Mouse (Mus musculus) heart, adult 9 months (tissue): ENCODE measurements around the gene Lrrc4.
A peak's percentile ranks its signal among the peaks of the same experiment; 100 is the strongest.

ENCODE experiments used
- DNase-seq, 2 experiments: peaks; one replicate each; pipeline ENCODE4 v3.0.0; 2022; ENCODE audit warnings: low spot score in 2 of 2

The Lrrc4 gene

GRCm38 (mm10) chr6:28672388-28672787 is 159.2 kb downstream of the Lrrc4 start:
- no peak for DNase-seq

DNA sequence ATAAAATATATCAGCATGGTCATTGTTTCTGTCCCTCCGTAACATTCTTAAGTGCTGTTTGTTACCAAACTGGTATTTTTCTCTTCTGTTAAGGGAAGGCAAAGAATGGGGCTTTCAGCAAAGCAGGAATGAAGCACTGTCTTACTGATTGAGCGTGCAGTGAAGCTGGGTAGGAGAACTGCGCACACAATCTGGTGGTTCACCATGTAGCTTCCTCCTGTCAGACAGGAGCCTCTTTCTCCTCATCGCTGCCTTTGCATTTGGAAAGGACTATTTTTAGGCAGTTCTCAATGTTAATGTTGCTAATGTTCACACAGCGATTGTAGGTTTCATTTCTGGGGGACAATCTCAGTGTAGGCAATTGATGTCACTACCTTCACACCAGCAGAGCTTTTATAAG is 162.3 kb downstream of the Lrrc4 start:
- no peak for DNase-seq

GRCm38 (mm10) chr6:28667586-28667985 is 164.0 kb downstream of the Lrrc4 start:
- no peak for DNase-seq

- no peak for DNase-seq
These were observed 166.8 kb downstream of the Lrrc4 start for GRCm38 (mm10) chr6:28664716-28665115.

- DNase-seq, result no peak
These were observed 167.9 kb downstream of the Lrrc4 start for GRCm38 (mm10) chr6:28663670-28664069.

GRCm38 (mm10) chr6:28663004-28663403 is 168.5 kb downstream of the Lrrc4 start:
- no peak for DNase-seq

DNA sequence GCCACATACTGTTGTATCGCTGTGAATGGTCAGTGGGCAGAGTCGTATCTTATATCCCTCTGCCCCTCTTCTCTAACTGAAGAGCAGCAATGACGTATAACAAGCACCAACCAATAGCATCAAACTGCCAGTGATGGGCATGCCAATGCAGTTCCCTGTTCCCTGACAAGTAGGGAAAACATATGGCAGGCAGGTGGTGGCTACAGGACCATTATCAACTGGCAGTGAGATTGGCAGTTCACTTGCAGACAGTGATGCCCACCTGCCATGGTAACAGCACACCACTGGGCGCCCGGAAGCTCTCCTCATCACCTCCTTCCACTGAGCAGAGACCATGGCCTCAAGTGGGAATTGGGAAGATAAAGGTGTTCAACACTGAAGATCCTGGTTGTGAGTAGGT is 175.0 kb downstream of the Lrrc4 start:
- no peak for DNase-seq

DNA sequence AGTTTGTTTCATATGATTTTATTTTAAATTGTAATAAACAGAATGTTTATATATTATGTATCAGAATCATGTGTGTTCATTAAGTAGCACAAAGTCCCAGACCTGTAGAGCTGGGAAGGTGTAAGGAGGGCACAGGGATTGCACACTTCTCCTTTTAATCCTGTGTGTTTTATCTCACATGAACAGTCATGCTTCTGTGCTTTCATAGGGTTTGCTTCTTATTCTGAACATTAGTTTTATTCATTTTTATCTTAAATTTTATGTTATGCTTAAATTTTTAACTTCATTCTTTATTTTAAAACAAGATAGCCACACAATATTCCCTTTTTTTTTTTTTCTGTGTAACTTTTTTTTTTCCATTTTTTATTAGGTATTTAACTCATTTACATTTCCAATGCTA is 186.3 kb downstream of the Lrrc4 start:
- DNase-seq, result no peak

- no peak for DNase-seq
These were observed 188.6 kb downstream of the Lrrc4 start for GRCm38 (mm10) chr6:28642909-28643308.

DNA sequence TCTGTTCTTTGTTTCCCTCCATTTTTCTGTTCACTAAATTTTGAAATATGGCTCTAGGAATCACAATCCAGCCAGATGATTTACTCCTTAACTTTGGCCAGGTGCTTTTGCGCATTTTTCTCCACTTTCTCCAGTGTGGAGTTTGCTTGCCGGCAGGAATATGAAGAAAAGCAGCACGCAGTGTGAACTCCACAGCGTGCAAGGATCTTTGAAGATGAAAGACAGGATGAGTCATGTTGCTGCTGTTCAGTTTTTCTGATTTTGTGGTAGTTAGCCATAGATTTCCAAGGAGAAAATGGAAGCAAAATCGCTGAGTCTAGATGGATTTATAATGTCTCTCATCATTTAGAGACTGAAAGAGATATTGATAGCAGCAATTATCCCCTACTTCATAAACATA is 191.5 kb downstream of the Lrrc4 start:
- DNase-seq, result no peak

DNA sequence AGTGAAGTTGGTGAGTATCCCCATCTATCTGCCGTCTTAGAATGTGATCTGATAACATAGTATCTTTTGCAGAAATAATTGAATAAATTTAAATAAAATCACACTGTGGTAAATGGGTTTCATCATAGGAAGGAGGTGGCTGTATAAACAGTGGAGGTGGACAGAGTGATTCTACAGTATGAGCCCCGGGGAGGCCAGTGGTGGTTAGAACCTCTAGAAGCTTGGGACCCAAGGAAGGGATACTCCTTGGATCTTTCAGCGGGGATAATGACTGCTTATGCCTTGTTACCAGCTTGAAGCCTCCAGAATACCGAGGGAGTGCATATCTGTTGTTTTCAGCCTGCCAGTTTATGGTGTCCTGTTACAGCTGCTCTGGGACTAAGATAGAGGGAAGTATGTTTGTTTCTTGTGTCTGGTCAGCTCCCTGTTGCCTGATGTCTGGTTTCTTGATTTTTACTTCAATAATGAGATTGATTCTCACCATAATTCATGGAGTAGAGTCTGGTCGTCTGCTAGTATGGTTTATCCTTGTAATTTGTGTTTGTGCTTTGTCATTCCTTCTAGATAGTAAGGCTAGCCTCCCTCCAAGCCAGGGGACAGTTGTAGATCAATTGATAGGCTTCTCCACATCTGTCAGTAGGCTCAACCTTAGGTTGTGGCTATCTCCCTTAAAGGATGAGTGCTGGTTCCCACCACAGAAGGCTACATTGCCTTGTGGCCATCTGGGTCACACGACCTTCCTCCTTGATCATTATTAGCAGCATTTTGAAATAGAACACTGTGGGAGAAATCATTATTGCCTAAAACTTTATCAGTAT is 195.8 kb downstream of the Lrrc4 start:
- no peak for DNase-seq

GRCm38 (mm10) chr6:28635092-28635491 is 196.5 kb downstream of the Lrrc4 start:
- DNase-seq, result no peak

DNA sequence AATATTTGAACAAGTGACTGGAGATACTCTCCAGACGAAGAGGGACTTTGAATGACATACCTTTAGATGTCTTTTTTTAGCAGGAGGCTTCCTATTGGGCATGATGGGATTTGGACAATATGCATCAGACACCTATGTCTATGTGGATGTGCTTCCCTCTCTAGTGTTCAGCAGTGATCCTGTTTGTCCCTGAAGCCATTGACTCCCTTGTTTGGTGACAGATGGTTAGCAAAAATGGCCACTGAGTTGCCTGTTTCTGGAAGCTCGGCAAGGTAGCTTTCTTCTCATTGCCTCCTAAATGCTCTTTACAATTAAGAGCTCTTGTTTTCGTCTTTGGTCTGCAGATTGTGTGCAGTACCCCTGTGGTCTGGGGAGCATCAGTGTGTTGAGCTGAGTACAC is 197.9 kb downstream of the Lrrc4 start:
- no peak for DNase-seq

DNA sequence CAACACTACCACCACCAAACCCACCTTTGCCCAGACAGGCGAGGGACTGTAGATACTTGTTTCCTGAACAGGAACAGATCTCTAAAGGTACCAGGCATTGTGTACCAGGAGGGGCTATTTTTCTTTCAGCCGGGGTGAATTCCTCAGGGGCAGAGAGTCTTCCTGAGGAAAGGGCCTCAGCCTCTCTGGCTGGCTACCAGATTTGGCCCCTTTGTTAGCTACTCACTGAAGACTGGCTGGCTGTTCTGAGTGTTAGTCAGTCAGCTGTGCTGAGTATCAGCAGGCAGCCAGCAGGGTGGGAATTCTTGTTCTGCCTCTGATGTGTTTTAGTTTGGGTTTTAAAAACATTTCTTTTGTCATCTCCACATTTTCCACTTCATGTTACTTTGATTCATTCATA is 198.4 kb downstream of the Lrrc4 start:
- no peak for DNase-seq

DNA sequence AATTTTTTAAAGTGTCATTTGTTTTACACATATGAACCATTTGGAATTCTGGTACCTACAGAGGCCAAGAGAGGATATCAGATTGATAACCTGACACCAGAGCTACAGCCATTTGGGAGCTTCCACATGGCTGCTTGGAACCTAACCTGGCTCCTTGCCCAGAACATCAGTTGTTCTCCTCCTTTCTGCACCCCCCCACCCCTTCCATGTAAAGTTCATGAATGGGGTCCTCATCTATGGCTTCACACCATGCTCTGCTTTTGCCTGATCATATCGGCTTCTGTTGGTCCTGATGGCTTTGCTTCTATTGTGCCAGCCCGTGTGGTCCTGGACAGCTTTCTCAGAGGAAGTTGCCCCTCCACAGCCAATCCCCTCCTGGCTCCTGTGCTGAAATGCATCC is 200.6 kb downstream of the Lrrc4 start:
- DNase-seq, result no peak

GRCm38 (mm10) chr6:28629866-28630265 is 201.7 kb downstream of the Lrrc4 start:
- DNase-seq, result no peak

DNA sequence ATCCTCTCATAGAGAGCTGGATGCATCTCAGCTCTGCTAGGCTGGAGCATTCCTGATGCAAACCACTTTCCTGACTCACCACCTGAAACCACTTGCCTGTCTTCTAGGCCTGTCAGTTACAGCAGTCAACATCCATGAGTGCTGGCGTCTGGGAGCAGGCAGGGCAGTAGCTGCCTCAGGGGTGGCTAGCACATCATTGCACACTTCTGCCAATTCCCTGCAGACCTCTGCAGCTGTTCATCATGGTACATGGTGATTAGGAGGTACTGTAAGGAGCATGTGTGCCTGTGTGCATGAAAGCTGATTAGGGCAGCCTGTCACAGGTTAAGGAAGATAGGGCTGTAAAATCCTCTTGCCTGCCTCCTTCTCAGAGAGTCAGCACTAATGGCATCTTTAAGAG is 203.1 kb downstream of the Lrrc4 start:
- DNase-seq, result no peak

DNA sequence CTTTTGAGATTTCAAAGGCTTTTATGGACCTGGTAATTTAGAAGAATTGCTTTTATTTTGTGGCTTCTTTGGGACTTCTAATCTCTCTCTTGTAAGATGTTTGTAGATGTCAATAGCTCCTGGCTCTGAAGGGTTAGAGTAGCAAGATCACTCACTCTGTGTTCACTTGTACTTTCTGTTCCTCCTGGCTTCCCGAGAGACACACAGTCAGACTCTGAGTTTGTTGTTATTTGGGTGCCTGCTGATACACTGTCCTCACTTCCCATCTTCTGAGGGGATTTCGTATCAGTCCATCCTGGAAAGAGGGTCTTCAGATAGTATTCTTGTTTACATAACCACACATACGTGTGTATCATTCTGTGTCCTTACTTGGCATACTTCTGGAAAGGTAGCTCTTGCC is 208.6 kb downstream of the Lrrc4 start:
- no peak for DNase-seq

GRCm38 (mm10) chr6:28622522-28622921 is 209.0 kb downstream of the Lrrc4 start:
- peak; percentile 63 to 64 for DNase-seq

- no peak for DNase-seq
These were observed 209.6 kb downstream of the Lrrc4 start for GRCm38 (mm10) chr6:28621961-28622360.

- no peak for DNase-seq
These were observed 210.1 kb downstream of the Lrrc4 start for GRCm38 (mm10) chr6:28621431-28621830.

- peak; percentile 36 to 78 for DNase-seq
These were observed 212.8 kb downstream of the Lrrc4 start for GRCm38 (mm10) chr6:28618751-28619153.

DNA sequence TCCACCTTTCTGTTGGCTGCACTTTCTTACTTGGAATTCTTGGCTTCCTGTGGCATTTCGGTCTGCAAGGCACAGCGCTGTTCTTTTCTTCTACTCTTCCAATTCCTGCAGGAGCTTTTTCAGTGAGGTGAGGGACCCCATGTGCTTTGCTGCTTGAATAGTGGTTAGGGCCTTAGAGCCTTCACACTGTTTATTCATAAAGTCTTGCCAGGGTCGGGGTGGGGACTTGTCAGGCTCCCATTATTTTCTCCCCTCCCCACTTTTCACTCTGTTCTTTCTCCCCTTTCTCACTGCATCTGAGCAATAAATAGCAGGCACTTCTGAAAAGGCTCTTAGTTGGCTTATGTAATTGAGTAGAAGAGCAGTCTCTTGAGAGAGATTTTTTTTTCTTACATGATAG is 213.2 kb downstream of the Lrrc4 start:
- no peak for DNase-seq

GRCm38 (mm10) chr6:28615966-28616365 is 215.6 kb downstream of the Lrrc4 start:
- no peak for DNase-seq
